Comparison of ENCODE assay signal across 16 mouse cellular contexts in genomic region chr17:15290326-15290725, GRCm38 (mm10).
"Had no signal": no experiment of that assay in that cellular context is flagged by ENCODE, and none has a peak within 500 bp of the region (broad histone marks: within the 10 kb centered on the region; RNA-seq: fewer than 3 reads in every experiment).

No protein-coding gene starts in this region.

- H3K27ac ChIP-seq: limb, embryonic 12.5 days; limb, embryonic 15.5 days; liver, embryonic 14.5 days; lung, embryonic 15.5 days had no signal

- H3K9ac ChIP-seq: limb, embryonic 12.5 days; limb, embryonic 15.5 days; liver, embryonic 14.5 days; liver, postnatal 0 days; lung, embryonic 15.5 days had no signal

- H3K4me3 ChIP-seq: limb, embryonic 12.5 days; limb, embryonic 15.5 days; lung, embryonic 15.5 days had no signal

- DNase-seq: kidney, adult 2 months; kidney, postnatal 10 days; kidney, postnatal 36 days; left cerebral cortex, postnatal 4 days; liver, postnatal 0 days; lung, postnatal 10 days; lung, postnatal 4 days; midbrain, embryonic 14.5 days; thymus, adult 18-20 months; thymus, postnatal 36 days had no signal

- H3K27me3 ChIP-seq: limb, embryonic 12.5 days; limb, embryonic 15.5 days; lung, embryonic 15.5 days had no signal

- H3K36me3 ChIP-seq: limb, embryonic 12.5 days; limb, embryonic 15.5 days; lung, embryonic 15.5 days had no signal

- H3K9me3 ChIP-seq: limb, embryonic 12.5 days; limb, embryonic 15.5 days; lung, embryonic 15.5 days had no signal

- H3K4me2 ChIP-seq: limb, embryonic 12.5 days; limb, embryonic 15.5 days; liver, embryonic 11.5 days; lung, embryonic 15.5 days; midbrain, embryonic 11.5 days had no signal

- ATAC-seq: liver, postnatal 0 days had no signal
